Mouse (Mus musculus) E14TG2a.4 (cell line): ENCODE measurements around the gene Apeh.
A peak's percentile ranks its signal among the peaks of the same experiment; 100 is the strongest.

ENCODE experiments used
- H3K27me3 ChIP-seq: 2 replicates; pipeline ENCODE4 v1.6.1; 2014; ENCODE audit warnings: low read length, control low read depth; ENCODE audit not compliant: insufficient read depth
- H3K36me3 ChIP-seq: 2 replicates; pipeline ENCODE4 v1.6.1; 2014; ENCODE audit warnings: low read length, control low read depth; ENCODE audit not compliant: insufficient read depth
- H3K4me1 ChIP-seq: replicated peaks from 2 replicates; pipeline ENCODE4 v1.6.1; 2014; ENCODE audit warnings: low read depth, low read length, control low read depth
- H3K4me3 ChIP-seq: replicated peaks from 2 replicates; pipeline ENCODE4 v1.5.1; 2014; ENCODE audit warnings: mild to moderate bottlenecking, low read length
- H3K9me3 ChIP-seq: 2 replicates; pipeline ENCODE4 v1.6.1; 2014; ENCODE audit warnings: low read length, control low read depth
- CTCF ChIP-seq: conservative IDR thresholded peaks from 2 replicates; pipeline ENCODE4 v1.5.1; 2014; ENCODE audit warnings: low read length
- NANOG ChIP-seq: IDR thresholded peaks from 2 replicates; pipeline ENCODE4 v1.6.1; 2014; ENCODE audit warnings: borderline replicate concordance, low read length, mixed read lengths
- POU5F1 ChIP-seq: IDR thresholded peaks from 2 replicates; pipeline ENCODE4 v1.6.1; 2014; ENCODE audit warnings: low read length, borderline replicate concordance

Apeh gene

DNA sequence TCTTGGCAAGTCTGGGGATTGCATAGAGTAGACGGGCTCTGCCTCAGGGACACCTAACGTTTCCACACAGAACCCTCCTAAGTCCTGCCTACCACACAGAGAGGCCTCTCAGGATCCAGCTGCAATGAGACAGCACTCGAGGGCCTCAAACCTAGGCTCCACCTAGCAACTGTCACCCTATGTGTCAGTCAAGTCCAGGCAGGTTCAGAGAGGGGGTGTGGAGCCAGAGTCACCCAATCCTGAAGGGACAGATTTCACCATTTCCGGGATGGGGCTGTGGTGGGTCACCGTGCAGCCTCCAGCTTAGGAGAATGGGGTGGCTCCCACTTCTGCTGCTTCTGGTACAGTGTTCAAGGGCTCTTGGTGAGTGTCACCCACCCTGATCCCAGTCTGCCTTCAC lies 14.2 kb downstream of the Apeh start, which contains the start of gene Mst1:
Gene Mst1 (plus strand): TSS at position 269 of the 400 bp plus-strand sequence.
- Histone ChIP-seq H3K27me3 (peaks cover 36% of the 10 kb centered on the region), H3K9me3 (no peaks in the 10 kb centered on the region), H3K36me3 (peaks cover 26% of the 10 kb centered on the region), H3K4me1 (peaks cover 53% of the 10 kb centered on the region), H3K4me3 (peak within 1 kb of the TSS; percentile 89)
- no peak for TF ChIP-seq POU5F1
- TF ChIP-seq NANOG, result no peak
- TF ChIP-seq CTCF, result no peak

DNA sequence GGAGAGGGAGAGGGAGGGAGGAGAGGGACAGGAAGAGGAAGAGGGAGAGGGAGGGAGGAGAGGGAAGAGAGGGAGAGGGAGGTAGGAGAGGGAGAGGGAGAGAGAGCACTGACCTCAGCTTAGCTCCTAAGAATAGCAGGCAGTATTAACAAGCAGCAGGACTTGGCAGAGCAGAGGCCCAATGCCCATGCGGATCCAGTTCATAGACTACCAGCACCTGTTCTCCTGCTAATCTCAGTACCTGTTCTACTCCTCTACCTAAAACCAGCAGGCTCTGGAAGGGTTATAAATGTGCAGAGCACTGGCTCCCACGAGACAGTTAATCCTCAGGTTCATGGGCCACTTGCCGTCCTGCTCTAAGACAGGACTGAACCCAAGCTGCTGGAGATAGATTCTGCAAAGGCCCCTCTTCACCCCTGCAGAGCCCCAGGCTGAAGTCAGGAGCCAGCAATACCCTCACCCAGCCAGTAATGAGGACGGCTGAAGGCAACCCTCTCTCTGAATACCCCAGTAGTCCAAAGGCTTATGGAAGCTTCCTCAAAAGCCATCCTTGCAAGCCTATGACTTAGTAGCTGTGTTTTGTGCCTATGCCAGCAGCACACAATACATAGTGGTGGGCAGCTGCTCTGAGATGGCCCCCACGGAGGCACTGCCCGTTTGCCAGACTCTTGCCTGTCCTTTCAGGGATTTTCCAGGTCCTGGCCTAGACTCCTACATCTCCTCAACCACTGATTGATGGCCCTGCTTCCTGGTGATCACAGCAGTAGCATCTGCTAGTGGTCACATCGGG lies 21.1 kb downstream of the Apeh start:
- H3K4me3 ChIP-seq, result no peak overlapping the region
- H3K9me3 ChIP-seq, result no peaks in the 10 kb centered on the region
- no peak for TF ChIP-seq CTCF
- TF ChIP-seq POU5F1, result no peak
- no peak for TF ChIP-seq NANOG
- H3K36me3 ChIP-seq, result peaks cover 28% of the 10 kb centered on the region
- no peaks in the 10 kb centered on the region for H3K27me3 ChIP-seq
- peaks cover 26% of the 10 kb centered on the region for H3K4me1 ChIP-seq

DNA sequence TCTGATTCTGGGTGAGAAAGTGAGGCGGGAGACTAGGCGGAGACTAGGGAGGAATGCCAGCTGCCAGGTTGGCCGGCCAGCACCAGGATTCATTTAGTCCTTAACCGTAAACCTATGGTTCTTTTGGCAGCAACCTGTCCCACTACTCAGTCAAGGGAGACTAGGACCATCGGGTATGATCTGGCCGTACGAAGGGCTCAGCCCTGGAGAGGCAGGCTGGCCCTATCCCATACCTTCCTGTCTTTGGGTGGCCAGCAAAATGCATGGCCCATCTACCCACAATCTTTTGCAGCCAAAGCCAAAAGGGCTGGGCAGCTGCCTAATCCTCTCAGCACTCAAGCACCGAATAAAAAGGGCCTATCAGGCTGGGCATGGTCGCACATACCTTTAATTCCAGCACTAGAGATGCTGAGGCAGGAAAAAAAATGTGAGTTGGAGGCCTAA lies 21.9 kb downstream of the Apeh start:
- Histone ChIP-seq H3K36me3 (peaks cover 28% of the 10 kb centered on the region), H3K4me3 (no peak overlapping the region), H3K9me3 (no peaks in the 10 kb centered on the region), H3K27me3 (no peaks in the 10 kb centered on the region), H3K4me1 (peaks cover 25% of the 10 kb centered on the region)
- TF ChIP-seq CTCF (no peak), POU5F1 (no peak), NANOG (no peak)

DNA sequence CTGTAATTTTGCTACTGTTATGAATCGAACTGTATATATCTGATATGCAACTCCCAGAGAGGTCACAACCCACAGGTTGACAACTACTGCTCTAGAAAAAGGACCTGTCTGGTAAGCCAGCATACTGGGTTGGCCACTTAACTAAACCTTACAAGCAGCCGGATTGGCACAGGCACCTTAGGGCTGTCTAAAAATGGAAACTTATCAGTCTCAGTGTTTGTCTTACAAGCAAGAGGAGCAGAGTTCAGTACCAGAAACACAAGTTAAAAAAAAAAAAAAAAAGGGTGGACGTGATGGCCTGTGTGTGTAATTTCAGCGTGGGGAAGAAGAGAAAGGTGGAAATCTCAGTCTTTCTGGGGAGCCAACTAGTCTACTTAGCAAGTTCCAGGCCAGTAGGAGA lies 22.6 kb downstream of the Apeh start:
- Histone ChIP-seq H3K36me3 (peaks cover 24% of the 10 kb centered on the region), H3K4me1 (peaks cover 22% of the 10 kb centered on the region), H3K4me3 (no peak overlapping the region), H3K9me3 (no peaks in the 10 kb centered on the region), H3K27me3 (no peaks in the 10 kb centered on the region)
- TF ChIP-seq CTCF, result no peak
- no peak for TF ChIP-seq NANOG
- TF ChIP-seq POU5F1, result no peak

DNA sequence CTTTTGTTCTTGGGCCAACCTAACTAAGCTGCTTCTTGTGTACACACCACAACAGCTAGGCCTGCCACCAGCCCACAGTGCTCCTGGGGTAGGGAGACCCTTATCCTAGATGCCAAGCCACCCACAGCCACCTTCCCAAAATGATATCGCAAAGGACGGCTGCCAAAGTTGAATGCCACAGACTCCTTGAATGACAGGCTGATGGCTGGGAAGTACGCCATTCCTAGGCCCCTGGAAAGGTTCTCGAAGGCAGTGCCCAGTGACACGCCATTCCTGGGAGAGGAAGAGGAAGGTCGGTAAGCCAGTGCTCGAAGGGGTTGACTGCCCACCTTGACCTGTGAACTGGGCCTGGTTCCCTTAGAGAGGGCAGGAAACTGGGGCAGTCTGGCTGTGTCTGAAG lies 24.9 kb downstream of the Apeh start:
- Histone ChIP-seq H3K4me3 (no peak overlapping the region), H3K9me3 (no peaks in the 10 kb centered on the region), H3K4me1 (peaks cover 26% of the 10 kb centered on the region), H3K27me3 (no peaks in the 10 kb centered on the region), H3K36me3 (peaks cover 27% of the 10 kb centered on the region)
- TF ChIP-seq NANOG (no peak), CTCF (no peak), POU5F1 (no peak)

DNA sequence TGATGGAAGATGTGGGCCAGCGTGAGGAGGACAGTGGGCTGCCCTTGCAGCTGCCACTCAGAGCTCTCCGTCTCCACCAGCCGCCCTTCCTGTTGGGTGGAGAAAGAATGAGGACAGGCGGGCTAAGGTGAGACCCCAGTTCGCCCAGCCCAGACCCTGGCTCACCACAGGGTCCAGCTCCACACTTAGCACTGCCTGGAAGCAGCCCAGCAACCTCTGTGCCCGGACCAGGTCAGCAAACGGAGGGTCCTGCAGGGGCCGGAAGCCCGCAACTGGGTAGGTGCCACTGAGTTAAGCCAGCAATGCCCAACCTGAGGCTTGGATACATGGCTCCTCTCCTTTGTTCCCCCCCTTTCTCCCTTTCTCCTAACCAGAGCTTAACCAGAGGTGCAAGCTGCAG lies 25.4 kb downstream of the Apeh start:
- TF ChIP-seq CTCF (no peak), POU5F1 (no peak), NANOG (no peak)
- Histone ChIP-seq H3K4me1 (peaks cover 28% of the 10 kb centered on the region), H3K9me3 (no peaks in the 10 kb centered on the region), H3K36me3 (peaks cover 33% of the 10 kb centered on the region), H3K27me3 (no peaks in the 10 kb centered on the region), H3K4me3 (no peak overlapping the region)

DNA sequence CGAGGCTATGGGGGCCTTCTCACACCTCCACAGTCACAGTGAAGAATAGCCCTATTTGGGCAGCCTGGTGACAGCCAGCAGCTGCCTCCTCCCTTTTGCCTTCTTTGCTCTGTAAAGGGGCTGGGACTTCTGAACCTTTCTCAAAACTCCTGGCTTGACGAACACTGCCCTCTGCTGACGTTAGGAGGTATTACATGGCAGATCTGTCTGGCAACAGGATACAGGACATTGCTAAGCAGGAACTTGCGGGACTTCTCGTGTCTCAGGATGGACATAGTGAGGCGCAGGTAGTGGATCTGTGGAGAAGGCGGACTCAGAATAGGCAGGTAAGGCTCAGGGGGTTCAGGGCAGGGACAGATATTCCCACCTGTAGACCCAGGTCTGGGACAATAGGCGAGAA lies 26.5 kb downstream of the Apeh start:
- Histone ChIP-seq H3K9me3 (no peaks in the 10 kb centered on the region), H3K36me3 (peaks cover 44% of the 10 kb centered on the region), H3K4me1 (peaks cover 39% of the 10 kb centered on the region), H3K27me3 (no peaks in the 10 kb centered on the region), H3K4me3 (no peak overlapping the region)
- TF ChIP-seq CTCF (peak; percentile 99), NANOG (no peak)

DNA sequence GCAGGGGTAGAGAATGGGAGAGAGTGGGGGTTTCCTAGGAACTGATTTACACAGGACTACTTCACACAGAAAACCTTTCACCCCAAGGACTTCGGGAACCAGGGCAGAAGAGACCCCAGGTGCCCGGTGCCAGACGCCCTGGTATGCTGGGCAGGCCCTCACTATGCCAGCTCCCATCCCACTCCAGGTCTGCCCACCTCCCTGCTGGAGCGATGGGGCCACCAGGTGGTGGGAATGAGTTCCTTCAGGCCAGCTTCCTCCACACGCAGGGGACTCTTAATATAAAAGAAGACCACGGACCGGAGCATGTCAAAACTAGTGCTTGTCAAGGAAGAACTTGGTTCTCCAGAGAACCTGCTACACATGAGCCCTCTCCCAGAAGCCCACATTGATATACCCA lies 27.2 kb downstream of the Apeh start:
- H3K4me3 ChIP-seq, result no peak overlapping the region
- peaks cover 37% of the 10 kb centered on the region for H3K4me1 ChIP-seq
- H3K9me3 ChIP-seq, result no peaks in the 10 kb centered on the region
- peaks cover 51% of the 10 kb centered on the region for H3K36me3 ChIP-seq
- no peak for TF ChIP-seq POU5F1
- TF ChIP-seq CTCF, result peak; percentile 21
- no peaks in the 10 kb centered on the region for H3K27me3 ChIP-seq
